Mouse (Mus musculus) olfactory bulb, adult 2 months (tissue): ENCODE data around the gene Sfxn2.

ENCODE experiments used
- CTCF ChIP-seq: fragments of 200-500 bp; IDR thresholded peaks from 2 replicates; pipeline ENCODE4 v1.5.1; 2012; ENCODE audit warnings: low read depth, mild to moderate bottlenecking, low read length, moderate library complexity; ENCODE audit not compliant: insufficient read depth
- POLR2A ChIP-seq: fragments of 200-500 bp; IDR thresholded peaks from 2 replicates; pipeline ENCODE4 v1.6.1; 2012; ENCODE audit warnings: mild to moderate bottlenecking, low read depth, low read length, moderate library complexity; ENCODE audit not compliant: insufficient read depth

DNA sequence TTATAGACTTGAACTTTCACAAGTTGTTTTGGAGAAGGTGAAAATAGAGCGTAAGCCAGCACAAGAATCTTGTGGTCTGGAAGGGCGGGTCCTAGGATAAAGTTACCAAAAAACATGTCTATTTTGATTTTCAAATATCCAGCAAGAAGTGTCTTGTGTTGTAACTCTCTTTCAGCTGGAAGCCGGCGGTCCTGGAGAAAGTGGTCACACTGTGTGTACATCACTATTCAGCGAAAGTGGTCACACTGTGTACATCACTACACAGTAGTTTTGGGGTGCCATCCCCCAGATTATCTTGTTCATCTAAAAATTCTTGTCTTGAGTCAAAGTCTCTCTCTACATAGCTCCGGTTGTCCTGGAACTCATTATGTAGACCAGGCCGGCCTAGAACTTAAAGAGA, 35.0 kb downstream of the Sfxn2 start:
- TF ChIP-seq CTCF (no peak), POLR2A (no peak)
